Mouse (Mus musculus) Muller cell, postnatal 12 days (primary cell): ENCODE measurements around the gene Atp5h.

Experiments used
- DNase-seq: peaks from one replicate; pipeline ENCODE4 v3.0.0-alpha.2; 2015; ENCODE audit errors: inconsistent ontology term

The Atp5h gene

DNA sequence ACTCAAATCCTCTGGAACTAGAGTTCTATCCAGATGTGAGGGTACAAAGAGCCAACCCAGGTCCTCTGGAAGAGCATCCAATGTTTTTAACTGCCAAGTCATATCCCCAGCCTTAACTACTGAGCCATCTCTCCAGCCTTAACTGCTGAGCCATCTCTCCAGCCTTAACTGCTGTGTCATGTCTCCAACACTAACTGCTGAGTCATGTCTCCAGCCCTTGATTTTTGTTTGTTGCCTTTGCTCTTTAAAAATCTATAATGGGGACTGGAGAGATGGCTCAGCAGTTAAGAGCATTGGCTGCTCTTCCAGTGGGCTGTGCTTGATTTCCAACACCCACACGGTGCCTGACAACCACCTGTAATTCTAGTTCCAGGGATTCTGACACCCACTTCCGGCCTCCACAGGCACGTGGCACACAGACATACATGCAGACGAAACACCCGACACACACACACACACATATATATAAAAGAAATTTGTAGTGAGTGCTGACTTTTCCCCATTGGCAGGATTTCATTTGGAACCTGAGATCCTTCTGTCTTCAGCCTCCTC is 17.9 kb upstream of the Atp5h start:
- DNase-seq: no peak

GRCm38 (mm10) chr11:115435596-115436337 is 16.0 kb upstream of the Atp5h start:
- DNase-seq: peak; percentile 32

DNA sequence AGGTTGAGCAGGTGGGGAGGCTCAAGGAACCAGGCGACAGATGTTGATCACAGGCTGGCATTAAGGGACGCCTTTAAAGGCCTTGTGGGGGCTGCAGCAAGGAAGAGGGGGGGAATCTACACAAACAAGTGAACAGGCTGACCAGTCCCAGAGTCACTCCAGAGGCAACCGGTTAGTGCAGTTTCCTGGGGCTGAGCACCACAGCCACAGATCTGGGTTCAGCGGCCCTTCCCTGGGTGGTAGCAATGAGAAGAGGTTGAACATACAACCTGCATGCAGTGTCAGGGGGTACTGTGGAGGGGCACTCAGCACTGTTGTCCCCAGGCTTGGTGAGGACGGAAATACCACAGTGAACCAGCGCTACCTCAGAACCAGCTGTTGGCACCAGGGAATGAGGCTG is 13.6 kb upstream of the Atp5h start:
- no peak for DNase-seq

DNA sequence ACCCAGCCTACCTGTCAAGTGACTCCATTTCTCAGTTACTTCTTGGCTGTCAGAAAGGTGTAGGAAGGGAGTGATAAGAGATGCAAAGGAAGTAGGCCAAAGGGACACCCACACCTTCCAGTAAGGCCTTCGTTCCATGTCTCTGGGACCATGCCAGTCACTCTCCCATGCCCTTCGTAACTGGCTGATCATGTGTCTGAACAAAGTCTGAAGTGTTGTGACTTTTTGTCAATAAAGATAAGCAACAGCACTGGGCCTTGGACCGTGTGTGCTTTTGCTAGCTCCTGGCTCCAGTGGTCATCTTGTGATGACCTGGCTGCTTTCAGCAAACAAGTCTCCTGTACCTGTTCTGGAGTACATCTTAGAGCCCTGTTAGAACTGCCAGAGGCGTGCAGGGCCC is 13.1 kb upstream of the Atp5h start:
- DNase-seq: no peak

GRCm38 (mm10) chr11:115430561-115430960 is 10.8 kb upstream of the Atp5h start:
- DNase-seq: no peak

GRCm38 (mm10) chr11:115429307-115429706 is 9.5 kb upstream of the Atp5h start:
- DNase-seq: no peak

DNA sequence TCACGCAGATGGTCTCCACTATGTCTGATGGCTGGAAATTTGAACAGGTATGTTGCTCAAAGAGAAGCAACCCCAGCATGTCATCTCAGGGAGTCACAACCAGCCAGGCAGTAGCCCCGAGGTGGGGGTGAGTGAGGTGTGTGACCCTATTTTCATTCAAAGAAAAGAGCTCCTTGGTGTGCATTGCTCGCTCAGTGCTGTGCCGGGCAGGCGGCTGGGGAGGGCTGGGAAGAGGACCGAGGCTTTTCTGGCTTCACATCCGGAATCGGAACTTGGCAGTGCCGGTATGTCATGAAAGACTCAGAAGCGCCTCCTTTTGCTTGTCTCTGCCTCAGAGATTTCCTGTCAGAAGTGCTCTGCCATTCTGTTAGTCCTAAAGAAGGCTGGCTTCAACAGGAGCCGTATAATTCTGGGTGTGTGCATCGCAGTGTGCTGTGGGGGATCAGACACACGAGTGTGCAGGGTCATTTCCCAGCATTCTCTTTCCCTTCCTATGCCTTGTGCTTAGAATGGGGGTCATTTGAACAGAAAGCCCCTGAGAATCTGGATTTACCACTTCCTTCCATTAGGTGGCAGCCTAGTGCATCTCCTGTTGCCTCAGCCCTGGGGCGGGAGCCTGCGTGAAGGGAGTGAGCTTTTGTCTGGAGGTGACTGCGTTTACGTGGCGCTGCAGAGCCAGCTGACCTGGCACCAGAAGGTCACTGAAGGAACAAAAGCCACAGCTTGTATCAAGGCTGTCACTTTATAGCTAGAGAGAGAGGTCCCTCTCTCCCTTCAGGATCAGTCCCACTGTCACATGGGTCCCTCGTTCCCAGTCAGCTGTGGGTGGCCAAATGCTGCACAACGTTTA is 7.9 kb upstream of the Atp5h start:
- DNase-seq: peak; percentile 77

DNA sequence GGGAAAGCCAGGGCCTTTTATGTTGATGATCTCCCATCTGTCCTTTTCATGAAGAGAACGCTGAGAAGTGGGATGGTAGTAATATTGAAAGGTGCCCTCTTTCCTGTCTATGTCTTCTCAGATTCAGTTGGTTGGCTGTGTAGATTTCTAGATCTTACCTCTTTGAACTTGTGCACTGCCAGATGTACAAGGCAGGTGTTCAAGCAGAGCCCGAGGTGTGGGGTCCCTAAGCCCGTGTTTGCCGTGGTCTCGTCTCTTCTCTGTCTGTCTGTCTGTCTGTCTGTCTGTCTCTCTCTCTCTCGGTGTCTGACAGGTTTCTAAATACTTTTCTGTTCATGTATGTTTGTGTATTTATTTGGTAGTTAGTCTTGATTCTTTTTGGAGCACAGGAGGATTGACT is 5.9 kb upstream of the Atp5h start:
- no peak for DNase-seq

- DNase-seq: no peak
These were observed 4.9 kb upstream of the Atp5h start for GRCm38 (mm10) chr11:115424666-115425065.

GRCm38 (mm10) chr11:115423091-115423490 is 3.3 kb upstream of the Atp5h start:
- DNase-seq: no peak

DNA sequence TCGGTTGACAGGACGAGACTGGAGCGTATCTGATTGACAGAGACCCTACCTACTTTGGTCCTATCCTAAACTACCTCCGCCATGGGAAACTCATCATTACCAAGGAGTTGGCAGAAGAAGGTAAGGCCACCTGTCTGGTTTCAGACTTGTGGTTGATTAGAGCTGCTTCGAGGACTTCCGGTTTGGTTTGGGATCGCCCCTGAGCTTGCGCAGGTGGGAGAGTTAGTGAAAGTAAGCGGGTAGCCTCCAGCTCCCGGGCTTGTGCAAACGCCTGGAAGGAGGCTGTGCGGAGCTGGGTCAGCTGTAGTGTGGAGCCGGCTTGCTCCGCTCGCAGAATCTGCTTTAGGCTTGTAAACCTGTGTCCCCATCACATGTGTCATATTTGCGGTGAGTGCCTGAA is 2.2 kb upstream of the Atp5h start:
- DNase-seq: no peak

DNA sequence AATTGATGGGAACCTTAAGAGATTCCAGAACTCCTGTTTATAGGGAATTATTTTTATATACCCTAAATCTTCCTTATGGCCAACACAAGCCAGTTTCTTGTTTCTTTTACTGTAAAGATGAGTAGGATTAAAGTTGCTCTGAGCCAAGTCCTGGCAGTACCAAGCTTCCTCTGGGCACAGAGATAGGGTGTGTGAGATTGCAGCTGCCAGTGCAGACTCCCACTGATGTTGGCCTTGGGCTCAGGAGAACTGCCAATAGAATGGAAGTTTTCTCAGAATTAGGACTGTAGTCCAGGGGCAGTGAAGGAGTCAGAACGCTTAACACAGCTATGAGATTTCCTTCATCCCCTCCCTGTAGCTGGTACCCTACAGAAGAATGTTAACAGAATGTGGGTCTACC is 1.6 kb upstream of the Atp5h start:
- no peak for DNase-seq

GRCm38 (mm10) chr11:115420336-115421190 is 801 bp upstream of the Atp5h start:
- DNase-seq: peak; percentile 72

DNA sequence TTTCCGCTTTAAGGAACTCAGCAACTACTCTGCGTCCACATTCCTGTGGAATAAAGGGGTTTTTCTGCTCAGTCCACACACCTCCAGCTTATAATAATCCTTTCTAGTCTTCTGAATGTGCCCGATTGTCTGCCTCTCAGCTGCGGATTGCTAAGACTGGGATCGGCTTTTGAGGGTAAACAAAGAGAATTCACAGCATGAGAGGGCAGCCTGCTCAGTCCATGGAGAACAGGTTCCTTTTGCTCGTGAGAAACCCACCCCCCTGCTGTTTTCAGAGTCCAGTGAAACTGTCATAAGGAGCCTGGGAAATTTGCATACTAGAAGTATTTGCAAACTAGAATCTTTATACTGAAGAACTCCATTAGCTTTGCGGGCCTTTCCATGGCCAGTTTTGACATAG is 10.2 kb downstream of the Atp5h start:
- peak; percentile 46 for DNase-seq

GRCm38 (mm10) chr11:115408266-115408920 is 11.4 kb downstream of the Atp5h start:
- DNase-seq: no peak

- no peak for DNase-seq
These were observed 12.8 kb downstream of the Atp5h start for GRCm38 (mm10) chr11:115406858-115407401.

DNA sequence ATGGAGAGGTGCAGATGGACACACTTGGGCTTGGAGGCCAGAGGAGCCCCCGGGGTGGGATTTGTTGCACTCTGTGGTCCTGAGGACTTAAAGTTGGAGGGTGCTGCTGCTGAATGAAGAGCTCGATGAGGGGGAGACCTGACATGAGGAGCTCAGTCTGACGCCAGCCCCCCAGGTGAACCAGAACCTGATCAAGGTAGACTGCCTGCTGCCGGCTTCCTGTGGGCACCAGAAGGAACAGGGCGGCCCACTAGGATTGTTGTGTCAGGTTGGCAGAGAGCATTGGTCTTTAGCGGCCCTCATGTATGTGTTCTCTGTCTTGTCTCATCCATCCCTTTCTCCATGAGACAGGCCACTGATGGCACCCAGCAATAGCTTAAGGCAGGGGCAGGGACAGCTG is 14.0 kb downstream of the Atp5h start:
- no peak for DNase-seq

DNA sequence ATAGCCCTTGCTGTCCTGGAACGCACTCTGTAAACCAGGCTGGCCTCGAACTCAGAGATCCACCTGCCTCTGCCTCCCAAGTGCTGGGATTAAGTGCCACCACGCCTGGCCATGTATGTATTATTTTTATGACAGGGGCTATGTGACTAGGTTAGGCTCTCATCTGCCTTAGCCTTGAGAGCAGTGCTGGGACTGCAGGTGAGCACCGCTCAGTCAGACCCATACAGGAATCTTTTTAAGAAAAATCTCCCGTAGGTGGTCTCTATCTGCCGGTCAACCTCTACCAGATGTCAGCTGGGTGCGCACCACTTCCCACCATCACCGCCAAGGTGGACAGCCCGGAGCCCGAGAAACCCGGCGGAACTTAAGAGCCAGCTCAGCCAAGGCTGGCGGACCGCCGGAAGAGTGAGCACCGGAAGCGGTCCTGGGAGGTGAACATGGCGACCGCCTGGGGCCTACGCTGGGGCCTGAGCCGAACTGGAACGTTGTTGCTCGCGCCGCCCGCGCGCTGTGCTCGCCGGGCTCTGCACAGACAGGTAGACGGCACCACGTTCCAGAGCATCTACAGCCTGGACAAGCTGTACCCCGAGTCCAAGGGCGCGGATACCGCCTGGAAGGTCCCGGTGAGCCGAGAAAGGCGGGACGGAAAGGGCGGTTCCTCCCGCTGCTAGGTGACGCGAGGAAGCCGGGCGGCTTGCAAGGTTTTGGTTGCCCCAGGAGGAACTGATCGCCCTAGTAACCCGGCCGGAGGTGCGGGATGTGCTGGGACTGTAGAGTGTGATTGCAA is 16.2 kb downstream of the Atp5h start, which contains the start of gene Mrpl58:
TSS of gene Mrpl58 (plus strand) at position 415 of the 787 bp plus-strand sequence.
- DNase-seq: peak; percentile 85

- DNase-seq: no peak
These were observed 19.0 kb downstream of the Atp5h start for GRCm38 (mm10) chr11:115400630-115401391.
